Mouse (Mus musculus) hindbrain, postnatal 0 days (tissue): ENCODE data around the gene Inha. TPM values are rescaled to one million over a fixed set of nuclear protein-coding genes. Genes with fewer than 3 reads are reported as not detected.

Experiments
- ATAC-seq: fragments of 200-750 bp; cut with Nextera tagmentation; 2 replicates; pipeline ENCODE4 v1.8.0; 2017; ENCODE audit warnings: mild to moderate bottlenecking, moderate TSS enrichment, moderate library complexity
- DNase-seq: peaks from one replicate; pipeline ENCODE4 v3.0.0-alpha.2; 2015; ENCODE audit warnings: low spot score
- H3K27ac ChIP-seq: fragments of 300-500 bp; sonication (generic); 2 replicates; pipeline ENCODE4 v1.5.1; 2014; ENCODE audit warnings: mild to moderate bottlenecking
- H3K27me3 ChIP-seq: fragments of 300-500 bp; sonication (generic); 2 replicates; pipeline ENCODE4 v1.6.1; 2014; ENCODE audit warnings: low read length, mixed read lengths; ENCODE audit not compliant: insufficient read depth
- H3K36me3 ChIP-seq: fragments of 300-500 bp; sonication (generic); 2 replicates; pipeline ENCODE4 v1.6.1; 2014; ENCODE audit warnings: low read length, mixed read lengths; ENCODE audit not compliant: insufficient read depth
- H3K4me1 ChIP-seq: fragments of 300-500 bp; sonication (generic); 2 replicates; pipeline ENCODE4 v1.6.1; 2014; ENCODE audit warnings: antibody characterized with exemption, low read length, mixed read lengths; ENCODE audit not compliant: insufficient read depth
- H3K4me2 ChIP-seq: fragments of 300-500 bp; sonication (generic); 2 replicates; pipeline ENCODE4 v1.6.1; 2014; ENCODE audit warnings: low read depth, mild to moderate bottlenecking, low read length, moderate library complexity, mixed read lengths
- H3K4me3 ChIP-seq: fragments of 300-500 bp; sonication (generic); 2 replicates; pipeline ENCODE4 v1.5.1; 2014; ENCODE audit warnings: low read length
- H3K9ac ChIP-seq: fragments of 300-500 bp; sonication (generic); replicated peaks from 2 replicates; pipeline ENCODE4 v1.6.1; 2014; ENCODE audit warnings: mild to moderate bottlenecking, low read length, moderate library complexity, mixed read lengths
- H3K9me3 ChIP-seq: fragments of 300-500 bp; sonication (generic); 2 replicates; pipeline ENCODE4 v1.6.1; 2016; ENCODE audit warnings: low read length, mixed read lengths
- CTCF ChIP-seq: IDR thresholded peaks from 2 replicates; pipeline ENCODE4 v1.5.1; 2016; ENCODE audit warnings: antibody characterized with exemption, control low read depth, low read depth
- WGBS: fragments of 180-500 bp; shearing (Covaris S2); extraction: QIAGEN DNeasy Blood & Tissue Kit; methylation state at CpG from one replicate; pipeline ENCODE4 v1.1.7; 2014; 5-methylcytosine and 5-hydroxymethylcytosine counted together
- polyA plus RNA-seq: library from polyadenylated mRNA; unstranded; fragments of >200 nt; fragmentation: Nextera tagmentation; extraction: Ambion mirVana; gene quantifications from 2 replicates; pipeline ENCODE4 v1.2.1, GENCODE M21; 2015
- total RNA-seq: library from RNA; depleted of rRNA; stranded (reverse); fragments of >200 nt; gene quantifications from 2 replicates; pipeline ENCODE4 v1.2.3, GENCODE M21; 2014

Inha gene
- total and polyA plus RNA-seq, 2 experiments from 2014 or later: 20.3 to 28.9 TPM

GRCm38 (mm10) chr1:75487040-75487404, 19.9 kb upstream of the Inha start:
- Histone ChIP-seq H3K4me1 (peaks cover 3% of the 10 kb centered on the region; the same call in 1 of the 2 replicates), H3K9me3 (no peaks in the 10 kb centered on the region), H3K36me3 (peaks cover 24% of the 10 kb centered on the region), H3K9ac (peak overlapping the region; percentile 48; the same call in 1 of the 2 replicates), H3K4me2 (peak overlapping the region; percentile 83), H3K27ac (no peak overlapping the region), H3K4me3 (peak overlapping the region; percentile 47), H3K27me3 (no peaks in the 10 kb centered on the region)
- TF ChIP-seq CTCF: no peak
- ATAC-seq (0 out of 2 replicates have a peak, but pooled peaks have one; percentile 3), DNase-seq (no peak)
- 4% methylated on average over 13 of the region's 13 CpGs for WGBS

DNA sequence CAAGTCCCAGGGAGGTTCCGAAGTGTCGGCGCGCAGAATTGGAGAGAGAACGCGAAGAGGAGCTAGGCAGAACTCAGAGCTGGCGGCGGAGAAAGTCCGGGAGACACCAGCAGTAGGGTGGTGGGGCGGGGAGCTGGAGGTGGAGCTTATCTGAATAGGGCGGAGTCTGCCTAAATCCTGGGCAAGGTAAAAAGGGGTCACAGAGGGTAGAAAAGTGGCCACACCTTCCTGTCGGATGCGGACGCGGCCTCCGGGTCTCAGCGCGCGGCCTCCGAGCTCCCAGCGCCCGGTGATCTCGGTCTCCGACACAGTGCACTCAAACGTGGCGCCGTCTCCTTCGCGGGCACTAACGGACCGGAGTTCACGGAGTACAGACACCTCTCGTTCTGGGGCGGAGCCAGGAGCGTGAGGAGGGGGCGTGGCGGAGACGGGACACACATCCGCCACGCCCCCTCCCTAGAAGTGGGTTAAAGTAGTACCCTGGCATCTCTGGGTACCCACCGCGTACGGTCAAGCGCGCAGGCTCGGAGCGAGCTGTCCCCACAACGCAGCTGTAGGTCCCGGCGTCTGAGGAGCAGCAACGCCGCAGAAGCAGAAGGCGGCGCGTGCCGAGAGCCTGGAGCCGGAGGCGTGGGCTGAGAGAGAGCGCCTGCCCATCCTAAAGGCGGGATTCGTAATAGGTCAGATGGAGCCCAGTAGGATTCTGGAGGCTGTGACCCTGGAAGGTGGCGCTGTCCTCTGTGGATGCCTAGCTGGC, 19.3 kb upstream of the Inha start:
- Histone ChIP-seq H3K27ac (peak overlapping the region; percentile 5; the same call in 1 of the 2 replicates), H3K9ac (peak overlapping the region; percentile 48), H3K9me3 (no peaks in the 10 kb centered on the region), H3K4me2 (peak overlapping the region; percentile 83), H3K27me3 (no peaks in the 10 kb centered on the region), H3K4me3 (peak overlapping the region; percentile 47), H3K36me3 (peaks cover 23% of the 10 kb centered on the region), H3K4me1 (peaks cover 3% of the 10 kb centered on the region; the same call in 1 of the 2 replicates)
- ATAC-seq (peak; percentile 70), DNase-seq (peak; percentile 80)
- peak; percentile 51 for TF ChIP-seq CTCF
- WGBS: 2% methylated on average over 62 of the region's 62 CpGs

DNA sequence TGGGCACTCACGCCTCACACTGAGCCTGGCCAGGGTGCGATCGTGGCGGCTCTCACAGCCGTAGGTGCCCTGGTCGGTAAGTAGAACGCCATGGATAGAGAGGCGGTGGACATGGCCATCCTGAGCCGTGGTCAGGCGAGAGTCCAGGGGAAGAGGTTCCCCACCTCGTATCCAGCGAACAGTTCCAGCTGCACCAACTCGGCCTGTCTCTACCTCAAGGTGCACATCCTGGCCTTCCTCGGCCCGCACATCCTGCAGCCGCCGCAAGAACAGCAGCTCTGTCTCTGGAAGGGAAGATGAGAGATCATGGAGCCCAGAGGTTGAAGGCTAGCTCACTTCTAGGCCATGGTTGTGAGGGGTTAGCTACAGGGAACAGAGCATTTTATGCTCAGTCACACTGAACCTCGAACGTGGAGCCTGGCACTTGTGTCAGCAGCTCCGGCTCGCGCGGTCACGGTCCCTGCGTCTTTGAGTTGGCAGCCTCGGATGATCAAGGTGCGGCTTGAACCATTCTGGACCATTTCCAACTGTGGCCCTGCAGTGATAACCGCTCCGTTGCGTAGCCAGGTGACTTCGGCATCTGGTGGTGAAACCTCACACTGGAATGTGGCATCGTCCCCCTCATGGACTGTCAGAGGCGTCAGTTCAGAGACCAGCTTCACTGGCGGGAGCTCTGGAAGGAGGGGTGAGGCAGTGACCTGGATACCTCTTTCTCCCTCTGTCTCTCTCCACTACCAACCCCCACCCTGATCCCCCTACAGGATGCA, 15.9 kb upstream of the Inha start:
- no peak overlapping the region for H3K27ac ChIP-seq
- WGBS: 88% methylated on average over 34 of the region's 34 CpGs
- H3K27me3 ChIP-seq: no peaks in the 10 kb centered on the region
- DNase-seq: no peak
- no peaks in the 10 kb centered on the region for H3K9me3 ChIP-seq
- TF ChIP-seq CTCF: no peak
- no peaks in the 10 kb centered on the region; the same call in 1 of the 2 replicates for H3K36me3 ChIP-seq
- peaks cover 3% of the 10 kb centered on the region; the same call in 1 of the 2 replicates for H3K4me1 ChIP-seq
- no peak overlapping the region for H3K4me3 ChIP-seq
- H3K9ac ChIP-seq: no peak overlapping the region
- no peak for ATAC-seq
- H3K4me2 ChIP-seq: no peak overlapping the region

DNA sequence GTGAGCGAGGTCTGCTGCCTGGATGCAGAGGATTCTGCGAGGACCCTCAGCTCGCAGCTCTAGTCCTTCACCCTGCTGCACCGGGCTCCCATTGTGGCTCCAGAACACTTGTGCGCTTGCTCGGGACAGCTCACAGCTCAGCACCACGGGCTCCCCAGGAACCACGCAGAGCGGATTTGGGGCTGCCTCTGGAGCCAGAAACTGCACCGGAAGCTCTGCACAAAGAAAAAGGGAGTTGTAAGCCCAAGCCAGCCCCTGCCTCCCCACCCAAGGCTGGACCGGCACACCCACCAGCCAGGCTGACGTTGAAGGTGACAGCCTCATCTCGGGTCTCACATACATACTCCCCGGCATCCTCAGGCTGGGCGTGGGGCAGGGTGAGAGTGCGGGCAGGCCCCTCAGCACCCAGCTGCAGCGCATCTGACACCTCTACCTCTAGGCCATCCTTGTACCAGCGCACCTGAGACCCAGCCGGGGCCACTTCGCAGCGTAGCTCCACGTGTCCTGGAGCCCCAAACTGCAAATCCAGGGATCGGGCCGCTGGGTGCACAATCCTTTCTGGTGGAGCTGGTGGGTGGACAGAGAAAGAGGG, 14.2 kb upstream of the Inha start:
- H3K4me1 ChIP-seq: no peaks in the 10 kb centered on the region
- no peak overlapping the region for H3K4me3 ChIP-seq
- H3K9ac ChIP-seq: no peak overlapping the region
- H3K4me2 ChIP-seq: no peak overlapping the region
- no peak for ATAC-seq
- TF ChIP-seq CTCF: no peak
- WGBS: 44% methylated on average over 24 of the region's 24 CpGs
- H3K27me3 ChIP-seq: no peaks in the 10 kb centered on the region
- H3K27ac ChIP-seq: no peak overlapping the region
- no peak for DNase-seq
- H3K9me3 ChIP-seq: no peaks in the 10 kb centered on the region
- H3K36me3 ChIP-seq: peaks cover 10% of the 10 kb centered on the region

DNA sequence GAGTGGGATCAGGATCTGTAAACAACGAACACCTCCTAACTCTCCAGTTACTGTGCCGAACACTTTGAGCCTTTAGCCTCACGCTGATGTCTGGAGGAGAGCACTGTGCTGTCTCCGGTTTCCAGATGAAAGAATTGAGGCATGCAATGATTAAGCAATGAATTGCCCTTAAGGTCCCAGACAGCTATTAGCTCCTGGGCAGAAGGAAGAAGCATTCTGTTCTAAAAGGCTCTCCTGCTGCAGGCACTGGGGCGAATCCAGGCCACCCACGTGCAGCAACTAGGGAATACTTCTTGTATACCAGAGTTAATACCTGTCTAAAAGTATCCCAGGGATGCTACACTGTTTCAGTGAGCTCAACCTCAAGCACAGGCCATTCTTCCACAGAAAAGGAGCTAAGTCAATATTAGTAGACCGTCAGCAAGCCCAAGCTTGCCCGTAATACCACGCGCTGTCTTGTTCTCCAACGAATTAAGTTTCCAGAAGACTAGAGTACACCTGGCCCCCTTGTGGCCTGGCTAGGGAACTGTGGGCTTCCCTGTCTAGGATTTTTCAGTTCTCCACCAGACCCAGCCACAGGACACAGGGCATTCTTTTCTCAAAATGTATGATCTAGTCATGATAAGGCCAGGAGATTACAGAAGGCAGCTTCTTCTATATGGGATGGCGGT, 11.9 kb upstream of the Inha start:
- Histone ChIP-seq H3K9me3 (no peaks in the 10 kb centered on the region), H3K4me1 (no peaks in the 10 kb centered on the region), H3K4me3 (no peak overlapping the region), H3K9ac (no peak overlapping the region), H3K27me3 (no peaks in the 10 kb centered on the region), H3K27ac (no peak overlapping the region), H3K4me2 (no peak overlapping the region), H3K36me3 (peaks cover 22% of the 10 kb centered on the region)
- DNase-seq: peak; percentile 78
- WGBS: 42% methylated on average over 12 of the region's 12 CpGs
- ATAC-seq: peak; percentile 48
- peak; percentile 86 for TF ChIP-seq CTCF

DNA sequence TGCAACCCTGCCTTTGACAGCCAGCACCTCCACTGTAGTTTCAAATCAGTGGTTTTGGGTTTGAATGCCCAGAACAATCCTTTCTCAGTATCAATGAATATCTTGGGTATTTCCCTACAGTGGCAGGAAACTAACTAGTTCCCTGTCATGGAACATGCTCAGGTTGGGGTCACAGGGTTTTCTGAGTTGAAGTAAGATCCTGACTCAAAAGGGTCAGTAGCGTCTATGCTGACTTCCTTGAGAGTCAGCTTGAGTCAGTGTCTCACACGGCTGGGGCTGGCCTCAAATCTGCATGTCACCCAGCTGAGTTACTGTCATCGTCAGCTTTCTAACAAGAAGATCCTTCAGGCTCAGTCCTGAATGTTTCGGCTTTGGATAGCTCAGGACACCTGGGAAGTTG, 8.0 kb upstream of the Inha start:
- Histone ChIP-seq H3K27ac (no peak overlapping the region), H3K4me3 (no peak overlapping the region), H3K9me3 (no peaks in the 10 kb centered on the region), H3K9ac (no peak overlapping the region), H3K36me3 (peaks cover 27% of the 10 kb centered on the region), H3K4me1 (no peaks in the 10 kb centered on the region), H3K4me2 (no peak overlapping the region), H3K27me3 (no peaks in the 10 kb centered on the region)
- DNase-seq: no peak
- 91% methylated on average over 4 of the region's 4 CpGs for WGBS
- no peak for ATAC-seq
- TF ChIP-seq CTCF: no peak
